Mouse (Mus musculus) forebrain, embryonic 16.5 days (tissue): ENCODE measurements around the gene Poc1b. TPM values are rescaled to one million over a fixed set of nuclear protein-coding genes. Genes with fewer than 3 reads are reported as not detected.

Experiments
- ATAC-seq: fragments of 200-750 bp; cut with Nextera tagmentation; 2 replicates; pipeline ENCODE4 v1.8.0; 2017; ENCODE audit warnings: mild to moderate bottlenecking, moderate library complexity
- H3K27ac ChIP-seq: fragments of 300-500 bp; sonication (generic); 2 replicates; pipeline ENCODE4 v1.5.1; 2014; ENCODE audit warnings: low read length, control low read depth
- H3K27me3 ChIP-seq: fragments of 300-500 bp; sonication (generic); replicated peaks from 2 replicates; pipeline ENCODE4 v1.6.1; 2014; ENCODE audit warnings: low read length; ENCODE audit not compliant: control insufficient read depth, insufficient read depth
- H3K36me3 ChIP-seq: fragments of 300-500 bp; sonication (generic); 2 replicates; pipeline ENCODE4 v1.6.1; 2014; ENCODE audit not compliant: control insufficient read depth, insufficient read depth
- H3K4me1 ChIP-seq: fragments of 300-500 bp; sonication (generic); replicated peaks from 2 replicates; pipeline ENCODE4 v1.6.1; 2014; ENCODE audit warnings: low read length; ENCODE audit not compliant: control insufficient read depth, insufficient read depth
- H3K4me2 ChIP-seq: fragments of 300-500 bp; sonication (generic); 2 replicates; pipeline ENCODE4 v1.6.1; 2014; ENCODE audit warnings: mild to moderate bottlenecking, low read length, control low read depth
- H3K4me3 ChIP-seq: fragments of 300-500 bp; sonication (generic); replicated peaks from 2 replicates; pipeline ENCODE4 v1.5.1; 2014; ENCODE audit warnings: mild to moderate bottlenecking, low read length, control low read depth
- H3K9ac ChIP-seq: fragments of 300-500 bp; sonication (generic); replicated peaks from 2 replicates; pipeline ENCODE4 v1.6.1; 2014; ENCODE audit warnings: low read depth, low read length, control low read depth
- H3K9me3 ChIP-seq: fragments of 300-500 bp; sonication (generic); 2 replicates; pipeline ENCODE4 v1.6.1; 2016; ENCODE audit warnings: low read length; ENCODE audit not compliant: control insufficient read depth
- WGBS: fragments of 180-500 bp; shearing (Covaris S2); extraction: QIAGEN DNeasy Blood & Tissue Kit; methylation state at CpG from one replicate; pipeline ENCODE4 v1.1.7; 2014; 5-methylcytosine and 5-hydroxymethylcytosine counted together
- polyA plus RNA-seq: library from polyadenylated mRNA; unstranded; fragments of >200 nt; fragmentation: Nextera tagmentation; extraction: Ambion mirVana; gene quantifications from 2 replicates; pipeline ENCODE4 v1.2.1, GENCODE M21; 2015

Gene Poc1b
- polyA plus RNA-seq, 1 experiment from 2014 or later, result 14.1 TPM

DNA sequence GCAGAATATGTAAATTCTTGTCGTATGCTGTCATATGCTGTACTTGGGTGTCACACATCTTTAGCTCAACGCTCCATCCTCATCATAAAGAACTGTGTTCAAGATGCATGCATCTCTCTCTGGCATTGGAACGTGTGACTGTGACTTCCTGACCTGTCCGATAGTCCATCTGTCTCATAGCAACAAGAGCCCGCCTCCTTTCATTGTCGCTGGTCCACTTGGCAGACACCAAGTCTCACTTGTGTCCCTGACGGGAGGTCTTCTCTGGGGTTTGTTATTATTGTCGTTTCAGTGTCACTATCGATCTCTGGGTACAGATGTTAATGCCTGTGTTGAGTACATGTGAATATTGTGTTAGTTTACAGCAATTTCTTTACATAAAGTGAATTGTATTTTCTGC, 70.1 kb downstream of the Poc1b start:
- no peaks in the 10 kb centered on the region for H3K4me1 ChIP-seq
- 88% methylated on average over 9 of the region's 9 CpGs for WGBS
- no peaks in the 10 kb centered on the region for H3K9me3 ChIP-seq
- H3K4me3 ChIP-seq, result no peak overlapping the region
- H3K9ac ChIP-seq, result no peak overlapping the region
- no peak for ATAC-seq
- no peaks in the 10 kb centered on the region for H3K36me3 ChIP-seq
- H3K27me3 ChIP-seq, result no peaks in the 10 kb centered on the region
- H3K27ac ChIP-seq, result no peak overlapping the region
- H3K4me2 ChIP-seq, result no peak overlapping the region

DNA sequence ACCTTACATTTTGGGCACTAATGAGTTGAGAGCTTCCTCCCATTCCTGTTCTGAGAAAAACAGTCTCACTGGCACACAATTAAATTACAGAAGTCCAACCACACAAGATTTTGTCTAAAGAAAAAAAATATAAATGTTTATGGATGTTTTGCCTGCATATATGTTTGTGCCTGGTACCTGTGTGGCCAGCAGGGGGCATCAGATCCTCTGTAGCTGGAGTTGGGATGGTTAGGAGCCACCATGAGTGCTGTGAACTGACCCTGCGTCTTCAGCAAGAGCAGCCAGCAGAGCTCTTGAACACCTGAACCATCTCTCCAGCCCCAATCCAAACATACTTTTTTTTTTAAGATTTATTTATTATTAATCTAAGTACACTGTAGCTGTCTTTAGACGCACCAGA, 71.3 kb downstream of the Poc1b start:
- Histone ChIP-seq H3K27ac (no peak overlapping the region), H3K27me3 (no peaks in the 10 kb centered on the region), H3K4me1 (no peaks in the 10 kb centered on the region), H3K4me2 (no peak overlapping the region), H3K9ac (no peak overlapping the region), H3K9me3 (no peaks in the 10 kb centered on the region), H3K36me3 (no peaks in the 10 kb centered on the region), H3K4me3 (no peak overlapping the region)
- ATAC-seq, result no peak
- 96% methylated on average over 2 of the region's 2 CpGs for WGBS

DNA sequence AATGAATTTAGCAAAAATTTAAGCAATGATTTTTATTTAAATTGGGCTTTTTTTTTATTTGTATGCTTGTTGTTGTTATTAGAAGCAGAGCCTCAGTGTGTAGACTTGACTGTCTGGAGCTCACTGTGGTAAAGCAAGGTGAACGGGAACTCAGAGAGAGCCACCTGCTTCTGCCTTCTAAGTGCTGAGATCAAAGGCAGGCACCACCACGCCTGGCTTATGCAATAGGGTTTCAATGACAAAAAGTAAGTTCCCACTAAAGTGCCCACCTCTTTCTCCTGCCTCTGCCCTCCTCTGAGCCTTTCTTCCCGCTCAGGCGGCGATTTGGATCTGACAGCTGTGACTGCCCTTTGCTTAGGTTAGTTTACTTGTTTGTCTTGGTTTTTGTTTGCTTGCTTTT, 72.3 kb downstream of the Poc1b start:
- Histone ChIP-seq H3K27ac (no peak overlapping the region), H3K36me3 (no peaks in the 10 kb centered on the region), H3K4me1 (no peaks in the 10 kb centered on the region), H3K27me3 (no peaks in the 10 kb centered on the region), H3K9ac (no peak overlapping the region), H3K9me3 (no peaks in the 10 kb centered on the region), H3K4me3 (no peak overlapping the region), H3K4me2 (no peak overlapping the region)
- 93% methylated on average over 5 of the region's 5 CpGs for WGBS
- no peak for ATAC-seq

DNA sequence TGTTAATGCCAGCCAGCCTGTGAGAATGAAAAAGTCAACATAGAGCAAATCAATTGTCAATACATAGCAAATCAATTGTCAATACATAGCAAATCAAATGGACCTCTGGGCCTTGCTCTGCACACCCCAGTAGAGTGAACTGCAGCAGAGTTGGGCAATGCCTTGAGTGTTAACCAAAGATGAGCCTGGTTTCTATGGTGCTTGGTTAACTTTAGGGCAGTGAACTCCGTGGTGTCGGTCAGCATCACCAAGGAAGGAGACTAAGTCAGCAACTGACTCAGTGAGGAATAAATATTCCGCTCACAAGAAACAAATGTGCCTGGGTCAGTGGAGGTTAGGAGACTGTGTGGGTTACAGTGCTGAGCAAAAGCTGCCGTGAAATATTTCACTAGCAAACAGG, 72.7 kb downstream of the Poc1b start:
- H3K9me3 ChIP-seq, result no peaks in the 10 kb centered on the region
- no peak overlapping the region for H3K4me2 ChIP-seq
- H3K4me1 ChIP-seq, result no peaks in the 10 kb centered on the region
- WGBS, result 96% methylated on average over 4 of the region's 4 CpGs
- H3K27ac ChIP-seq, result no peak overlapping the region
- ATAC-seq, result no peak
- no peaks in the 10 kb centered on the region for H3K36me3 ChIP-seq
- H3K27me3 ChIP-seq, result no peaks in the 10 kb centered on the region
- H3K4me3 ChIP-seq, result no peak overlapping the region
- H3K9ac ChIP-seq, result no peak overlapping the region

DNA sequence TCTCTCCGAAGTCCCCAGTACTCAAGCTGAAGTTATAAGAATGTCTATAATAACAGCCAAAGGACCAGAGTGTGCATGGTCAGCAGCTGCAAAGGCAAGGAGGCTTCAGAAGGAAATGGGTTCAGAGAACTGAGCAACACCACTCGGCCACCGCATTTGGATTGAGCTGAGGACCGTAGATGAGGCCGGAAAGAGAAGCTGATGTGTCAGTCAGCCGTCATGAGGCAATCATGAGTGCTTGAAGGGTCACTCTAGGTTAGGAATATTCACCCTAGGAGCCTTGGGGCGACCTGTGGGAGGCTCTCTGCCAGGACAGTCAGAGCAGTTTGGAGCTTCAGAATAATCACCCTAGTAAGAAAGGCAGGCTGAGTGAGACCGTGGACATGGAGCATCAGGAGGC, 74.7 kb downstream of the Poc1b start:
- ATAC-seq, result no peak
- Histone ChIP-seq H3K4me2 (no peak overlapping the region), H3K4me1 (no peaks in the 10 kb centered on the region), H3K9ac (no peak overlapping the region), H3K9me3 (no peaks in the 10 kb centered on the region), H3K36me3 (no peaks in the 10 kb centered on the region), H3K4me3 (no peak overlapping the region), H3K27me3 (no peaks in the 10 kb centered on the region), H3K27ac (no peak overlapping the region)
- 93% methylated on average over 8 of the region's 8 CpGs for WGBS

DNA sequence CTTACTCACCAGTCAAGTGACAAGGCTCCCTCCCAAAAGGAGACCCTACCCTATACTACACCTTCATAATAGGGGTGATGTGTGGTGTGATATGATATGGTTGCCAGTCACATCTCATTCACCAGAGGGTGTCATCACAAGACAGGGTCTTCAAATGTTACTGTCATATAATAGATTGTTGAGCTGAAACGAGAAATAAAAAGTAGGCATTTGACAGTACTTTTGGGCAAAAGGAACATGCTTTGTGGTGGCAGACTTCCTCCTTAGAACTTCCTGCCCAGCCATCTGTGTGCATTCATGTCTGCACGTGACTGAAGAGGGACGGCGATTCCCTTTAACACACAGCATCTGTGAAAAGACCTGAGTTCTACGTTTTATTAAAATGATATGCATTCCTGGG, 75.3 kb downstream of the Poc1b start:
- 67% methylated on average over 5 of the region's 5 CpGs for WGBS
- no peaks in the 10 kb centered on the region for H3K27me3 ChIP-seq
- H3K4me3 ChIP-seq, result no peak overlapping the region
- H3K4me2 ChIP-seq, result no peak overlapping the region
- no peaks in the 10 kb centered on the region for H3K9me3 ChIP-seq
- no peaks in the 10 kb centered on the region for H3K4me1 ChIP-seq
- H3K36me3 ChIP-seq, result no peaks in the 10 kb centered on the region
- ATAC-seq, result no peak
- no peak overlapping the region for H3K27ac ChIP-seq
- no peak overlapping the region for H3K9ac ChIP-seq

DNA sequence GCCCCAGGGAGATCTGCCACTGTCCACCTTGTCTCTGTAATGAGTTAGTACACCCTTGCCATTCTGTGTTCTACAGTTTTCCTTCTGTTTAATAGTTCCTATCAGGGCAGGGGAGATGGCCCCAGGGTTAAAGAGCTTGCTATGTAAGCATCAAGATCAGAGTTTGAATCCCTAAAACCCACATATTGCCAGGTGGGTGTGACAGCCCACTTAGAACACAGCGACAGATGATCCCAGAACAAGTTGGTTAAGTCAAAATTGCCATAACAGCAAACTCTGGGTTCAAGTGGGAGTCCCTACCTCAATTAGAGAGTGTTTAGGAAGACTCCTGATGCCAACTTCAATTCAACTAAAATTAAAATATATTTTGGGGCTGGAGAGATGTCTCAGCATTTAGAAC, 81.3 kb downstream of the Poc1b start:
- no peaks in the 10 kb centered on the region for H3K4me1 ChIP-seq
- H3K27ac ChIP-seq, result no peak overlapping the region
- no peak overlapping the region for H3K9ac ChIP-seq
- WGBS, result 94% methylated on average over 1 of the region's 1 CpGs
- H3K4me3 ChIP-seq, result no peak overlapping the region
- no peak overlapping the region for H3K4me2 ChIP-seq
- no peaks in the 10 kb centered on the region for H3K36me3 ChIP-seq
- H3K27me3 ChIP-seq, result no peaks in the 10 kb centered on the region
- no peaks in the 10 kb centered on the region for H3K9me3 ChIP-seq
- no peak for ATAC-seq

DNA sequence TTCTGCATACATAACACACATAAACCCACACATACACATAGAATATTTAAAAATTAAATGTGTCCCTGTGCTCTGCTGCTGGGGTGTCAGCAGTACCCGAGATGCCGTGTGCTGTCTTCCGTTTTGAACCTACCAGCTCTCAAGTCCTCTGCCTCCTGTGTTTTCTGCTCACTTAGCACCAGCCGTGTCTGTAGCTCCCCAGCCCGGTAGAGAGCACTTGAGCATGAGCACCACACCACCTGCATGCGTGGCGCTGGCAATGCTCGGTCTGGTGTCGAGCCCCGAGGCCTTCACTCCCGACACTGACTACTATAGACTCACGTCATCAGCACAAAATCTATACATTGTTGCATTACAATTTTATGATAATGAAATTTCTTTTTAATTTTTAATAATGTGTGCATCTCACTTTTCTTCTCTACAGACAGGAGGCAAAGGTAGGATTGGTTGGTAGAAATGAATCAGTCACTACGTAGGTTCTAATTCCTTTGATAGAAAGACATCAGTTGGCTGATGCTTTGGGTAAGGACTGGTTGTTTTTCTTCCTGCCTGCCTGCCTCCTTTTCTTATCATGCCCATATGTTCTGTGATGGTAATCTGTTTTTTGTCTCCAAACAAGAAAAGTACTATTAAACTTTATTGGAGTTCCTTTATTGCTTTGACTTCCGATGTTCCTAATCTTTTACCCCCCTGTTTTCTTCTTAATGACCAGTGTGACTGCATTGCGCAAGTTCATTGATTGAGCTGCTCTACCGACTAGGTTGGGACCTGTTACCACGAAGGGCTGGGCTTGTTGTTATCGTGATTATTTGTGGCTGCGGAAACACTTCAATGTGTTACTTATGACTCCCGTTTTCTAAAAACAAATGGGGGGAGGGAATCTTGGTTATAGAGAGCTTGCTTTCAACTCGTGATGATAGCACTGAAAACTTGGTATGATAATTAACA, 82.1 kb downstream of the Poc1b start:
- no peaks in the 10 kb centered on the region for H3K27me3 ChIP-seq
- H3K27ac ChIP-seq, result no peak overlapping the region
- H3K9ac ChIP-seq, result no peak overlapping the region
- no peak overlapping the region for H3K4me3 ChIP-seq
- H3K4me2 ChIP-seq, result no peak overlapping the region
- no peaks in the 10 kb centered on the region for H3K36me3 ChIP-seq
- H3K4me1 ChIP-seq, result no peaks in the 10 kb centered on the region
- 92% methylated on average over 21 of the region's 21 CpGs for WGBS
- no peak for ATAC-seq
- no peaks in the 10 kb centered on the region for H3K9me3 ChIP-seq

DNA sequence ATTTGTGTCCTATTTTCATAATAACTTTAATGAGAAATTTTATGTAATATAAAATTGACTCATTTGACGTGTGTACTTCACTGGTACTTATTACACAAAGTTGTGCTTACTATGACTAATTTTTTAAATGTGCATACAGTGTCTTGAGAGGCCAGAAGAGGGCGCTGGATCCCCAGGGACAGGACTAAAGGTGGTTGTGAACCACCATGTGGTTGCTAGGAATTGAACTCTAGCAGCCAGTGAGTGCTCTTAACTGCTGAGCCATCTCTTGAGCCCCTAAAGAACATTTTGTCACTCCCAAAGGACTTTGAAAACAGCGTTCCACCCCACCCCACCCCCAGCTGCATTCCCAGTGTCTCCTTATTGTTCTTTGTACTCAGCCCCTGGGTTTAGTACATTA, 84.0 kb downstream of the Poc1b start:
- no peak overlapping the region for H3K4me2 ChIP-seq
- H3K27ac ChIP-seq, result no peak overlapping the region
- H3K4me1 ChIP-seq, result no peaks in the 10 kb centered on the region
- H3K9me3 ChIP-seq, result no peaks in the 10 kb centered on the region
- H3K4me3 ChIP-seq, result no peak overlapping the region
- H3K9ac ChIP-seq, result no peak overlapping the region
- H3K27me3 ChIP-seq, result no peaks in the 10 kb centered on the region
- ATAC-seq, result no peak
- 44% methylated on average over 3 of the region's 3 CpGs for WGBS
- no peaks in the 10 kb centered on the region for H3K36me3 ChIP-seq
